Mouse (Mus musculus) midbrain, embryonic 11.5 days (tissue): ENCODE results near the gene Flcn. TPM values are rescaled to one million over a fixed set of nuclear protein-coding genes. Genes with fewer than 3 reads are reported as not detected.
A peak's percentile ranks its signal among the peaks of the same experiment; 100 is the strongest.

Experiments used
- ATAC-seq: fragments of 200-750 bp; cut with Nextera tagmentation; 2 replicates; pipeline ENCODE4 v1.8.0; 2017; ENCODE audit warnings: moderate TSS enrichment, moderate library complexity; ENCODE audit not compliant: low FRiP score
- DNase-seq: peaks from one replicate; pipeline ENCODE4 v3.0.0; 2015; ENCODE audit warnings: low spot score; ENCODE audit errors: missing footprints
- H3K27ac ChIP-seq: fragments of 300-500 bp; sonication (generic); 2 replicates; pipeline ENCODE4 v1.5.1; 2014; ENCODE audit warnings: low read depth, low read length
- H3K27me3 ChIP-seq: fragments of 300-500 bp; sonication (generic); 2 replicates; pipeline ENCODE4 v1.6.1; 2014; ENCODE audit warnings: mild to moderate bottlenecking, low read length, moderate library complexity, mixed read lengths; ENCODE audit not compliant: control insufficient read depth, insufficient read depth
- H3K36me3 ChIP-seq: fragments of 300-500 bp; sonication (generic); 2 replicates; pipeline ENCODE4 v1.6.1; 2014; ENCODE audit warnings: mild to moderate bottlenecking, low read length, moderate library complexity, mixed read lengths; ENCODE audit not compliant: control insufficient read depth, insufficient read depth
- H3K4me1 ChIP-seq: fragments of 300-500 bp; sonication (generic); 2 replicates; pipeline ENCODE4 v1.6.1; 2014; ENCODE audit warnings: low read length; ENCODE audit not compliant: control insufficient read depth, insufficient read depth
- H3K4me2 ChIP-seq: fragments of 300-500 bp; sonication (generic); 2 replicates; pipeline ENCODE4 v1.6.1; 2014; ENCODE audit warnings: mild to moderate bottlenecking, moderate library complexity
- H3K4me3 ChIP-seq: fragments of 300-500 bp; sonication (generic); 2 replicates; pipeline ENCODE4 v1.5.1; 2014; ENCODE audit warnings: low read depth, low read length
- H3K9ac ChIP-seq: fragments of 300-500 bp; sonication (generic); 2 replicates; pipeline ENCODE4 v1.6.1; 2014; ENCODE audit warnings: low read length
- H3K9me3 ChIP-seq: fragments of 300-500 bp; sonication (generic); 2 replicates; pipeline ENCODE4 v1.6.1; 2016; ENCODE audit warnings: low read length; ENCODE audit not compliant: control insufficient read depth
- WGBS: fragments of 180-500 bp; shearing (Covaris S2); extraction: QIAGEN DNeasy Blood & Tissue Kit; methylation state at CpG from one replicate; pipeline ENCODE4 v1.1.7; 2014; 5-methylcytosine and 5-hydroxymethylcytosine counted together
- polyA plus RNA-seq: library from polyadenylated mRNA; unstranded; fragments of >200 nt; fragmentation: Nextera tagmentation; extraction: Ambion mirVana; gene quantifications from 2 replicates; pipeline ENCODE4 v1.2.1, GENCODE M21; 2014

The Flcn gene
- polyA plus RNA-seq, 1 experiment from 2014 or later: 28.2 TPM

GRCm38 (mm10) chr11:59744374-59744773 lies 65.4 kb downstream of the Flcn start:
- DNase-seq: peak; percentile 64
- Histone ChIP-seq H3K27ac (no peak overlapping the region), H3K9me3 (no peaks in the 10 kb centered on the region), H3K27me3 (no peaks in the 10 kb centered on the region), H3K4me2 (no peak overlapping the region), H3K4me1 (no peaks in the 10 kb centered on the region), H3K36me3 (peaks cover 18% of the 10 kb centered on the region), H3K9ac (no peak overlapping the region), H3K4me3 (no peak overlapping the region)
- WGBS: 91% methylated on average over 4 of the region's 4 CpGs
- ATAC-seq: no peak

GRCm38 (mm10) chr11:59743712-59744111 lies 66.1 kb downstream of the Flcn start:
- Histone ChIP-seq H3K9me3 (no peaks in the 10 kb centered on the region), H3K27me3 (no peaks in the 10 kb centered on the region), H3K4me3 (no peak overlapping the region), H3K4me1 (no peaks in the 10 kb centered on the region), H3K9ac (no peak overlapping the region), H3K36me3 (peaks cover 20% of the 10 kb centered on the region), H3K27ac (no peak overlapping the region), H3K4me2 (no peak overlapping the region)
- DNase-seq (peak; percentile 41), ATAC-seq (no peak)
- WGBS: 100% methylated on average over 1 of the region's 1 CpGs

- H3K9me3 ChIP-seq: no peaks in the 10 kb centered on the region
- no peak overlapping the region for H3K4me2 ChIP-seq
- DNase-seq (peak; percentile 23), ATAC-seq (no peak)
- H3K27me3 ChIP-seq: no peaks in the 10 kb centered on the region
- peaks cover 22% of the 10 kb centered on the region for H3K36me3 ChIP-seq
- H3K4me3 ChIP-seq: no peak overlapping the region
- 88% methylated on average over 2 of the region's 2 CpGs for WGBS
- H3K27ac ChIP-seq: no peak overlapping the region
- H3K9ac ChIP-seq: no peak overlapping the region
- H3K4me1 ChIP-seq: no peaks in the 10 kb centered on the region
These were observed 66.5 kb downstream of the Flcn start for GRCm38 (mm10) chr11:59743307-59743706.

GRCm38 (mm10) chr11:59741915-59742314 lies 67.9 kb downstream of the Flcn start:
- no peak overlapping the region for H3K27ac ChIP-seq
- H3K4me3 ChIP-seq: no peak overlapping the region
- H3K9me3 ChIP-seq: no peaks in the 10 kb centered on the region
- peaks cover 22% of the 10 kb centered on the region for H3K36me3 ChIP-seq
- ATAC-seq (no peak), DNase-seq (no peak)
- no peaks in the 10 kb centered on the region for H3K27me3 ChIP-seq
- H3K9ac ChIP-seq: no peak overlapping the region
- 95% methylated on average over 5 of the region's 5 CpGs for WGBS
- H3K4me2 ChIP-seq: no peak overlapping the region
- no peaks in the 10 kb centered on the region for H3K4me1 ChIP-seq

Other genes with a start within 250 kb of the Flcn start
- not detected in 2 replicates for gene Olfr222, start 233.8 kb downstream of the Flcn start, polyA plus RNA-seq
- gene Olfr223, start 216.7 kb downstream of the Flcn start, polyA plus RNA-seq: not detected in 2 replicates
- 55.9 and 69.5 TPM in 2 replicates for gene Mprip, start 148.7 kb downstream of the Flcn start, polyA plus RNA-seq
- 0.36 and 0.79 TPM in 2 replicates for gene Pld6, start 22.4 kb downstream of the Flcn start, polyA plus RNA-seq
- gene Nt5m, start 29.4 kb upstream of the Flcn start, polyA plus RNA-seq: 38.8 and 40.4 TPM in 2 replicates
- 252 and 256 TPM in 2 replicates for gene Cops3, start 29.8 kb upstream of the Flcn start, polyA plus RNA-seq
- gene Med9, start 138.2 kb upstream of the Flcn start, polyA plus RNA-seq: 43.3 and 49.3 TPM in 2 replicates
- gene Rasd1, start 154.9 kb upstream of the Flcn start, polyA plus RNA-seq: 0.68 and 0.75 TPM in 2 replicates
- gene Pemt, start 236.5 kb upstream of the Flcn start, polyA plus RNA-seq: 5.8 and 6.0 TPM in 2 replicates